Mouse (Mus musculus): ENCODE measurements around the gene Ddi2. TPM values are rescaled to one million over a fixed set of nuclear protein-coding genes. Genes with fewer than 3 reads are reported as not detected.

Gene Ddi2
- polyA plus RNA-seq, 1 experiment from 2014 or later, result 14.8 TPM

- Histone ChIP-seq H3K4me2 (no peak overlapping the region), H3K4me1 (replicated peaks) (peaks cover 55% of the 10 kb centered on the region), H3K4me3 (replicated peaks) (no peak overlapping the region), H3K36me3 (replicated peaks) (peaks cover 51% of the 10 kb centered on the region), H3K9me3 (replicated peaks) (no peaks in the 10 kb centered on the region), H3K9ac (no peak overlapping the region), H3K27ac (replicated peaks) (0 out of 2 replicates have a peak overlapping the region, but pooled peaks have one; percentile 33), H3K27me3 (no peaks in the 10 kb centered on the region)
- WGBS (ENCODE audit: insufficient replicate concordance), result 73% methylated on average over 4 of the region's 4 CpGs
- no peak for ATAC-seq (ENCODE audit: insufficient read depth)
Measured at GRCm38 (mm10) chr4:141760942-141761341, 37.7 kb upstream of the Ddi2 start.

- no peaks in the 10 kb centered on the region for H3K27me3 ChIP-seq
- no peak overlapping the region for H3K4me3 ChIP-seq (replicated peaks)
- ATAC-seq (ENCODE audit: insufficient read depth), result peak; percentile 87
- H3K27ac ChIP-seq (replicated peaks), result peak overlapping the region; percentile 89
- H3K9ac ChIP-seq, result peak overlapping the region; percentile 26
- H3K4me1 ChIP-seq (replicated peaks), result peaks cover 67% of the 10 kb centered on the region
- 39% methylated on average over 6 of the region's 6 CpGs for WGBS (ENCODE audit: insufficient replicate concordance)
- H3K4me2 ChIP-seq, result peak overlapping the region; percentile 50
- H3K36me3 ChIP-seq (replicated peaks), result peaks cover 37% of the 10 kb centered on the region
- no peaks in the 10 kb centered on the region for H3K9me3 ChIP-seq (replicated peaks)
Measured at GRCm38 (mm10) chr4:141758874-141759542, 35.8 kb upstream of the Ddi2 start.

GRCm38 (mm10) chr4:141757124-141757523 lies 33.9 kb upstream of the Ddi2 start:
- no peak overlapping the region for H3K9ac ChIP-seq
- H3K4me2 ChIP-seq, result no peak overlapping the region
- peak overlapping the region; percentile 89; the same call in 1 of the 2 replicates for H3K27ac ChIP-seq (replicated peaks)
- peaks cover 18% of the 10 kb centered on the region for H3K36me3 ChIP-seq (replicated peaks)
- no peak overlapping the region for H3K4me3 ChIP-seq (replicated peaks)
- no peaks in the 10 kb centered on the region for H3K27me3 ChIP-seq
- ATAC-seq (ENCODE audit: insufficient read depth), result no peak
- H3K4me1 ChIP-seq (replicated peaks), result peaks cover 73% of the 10 kb centered on the region
- whole genome bisulfite sequencing (ENCODE audit: insufficient replicate concordance), result 87% methylated on average over 3 of the region's 3 CpGs
- no peaks in the 10 kb centered on the region for H3K9me3 ChIP-seq (replicated peaks)

DNA sequence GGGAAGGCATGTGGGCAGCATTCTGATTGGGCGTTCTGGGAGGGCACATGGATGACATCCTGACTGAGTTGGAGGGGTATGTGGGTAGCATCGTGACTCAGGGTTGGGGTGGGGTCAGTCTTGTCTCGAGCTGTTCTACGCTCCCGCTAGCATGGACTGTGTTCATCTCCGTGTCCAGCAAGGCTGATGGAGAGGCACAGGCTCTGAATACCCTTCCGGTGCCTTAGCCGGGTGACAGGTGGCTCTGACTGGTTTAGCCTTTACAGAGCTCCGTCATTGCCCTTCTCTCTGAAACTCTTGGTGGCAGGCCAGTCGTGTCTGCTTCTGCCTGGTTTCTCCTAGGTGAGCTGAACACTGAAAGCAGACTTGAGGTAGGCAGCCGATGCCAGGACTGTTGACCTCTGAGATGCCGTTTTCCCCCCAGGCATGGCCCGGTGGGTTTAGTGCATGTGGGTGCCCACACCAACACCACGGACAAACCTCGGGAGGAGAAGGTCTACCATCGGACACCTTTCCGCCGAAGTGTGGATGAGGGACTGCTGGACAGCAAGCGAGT lies 32.2 kb upstream of the Ddi2 start:
- Histone ChIP-seq H3K27me3 (no peaks in the 10 kb centered on the region), H3K4me2 (no peak overlapping the region), H3K4me1 (replicated peaks) (peaks cover 84% of the 10 kb centered on the region), H3K27ac (replicated peaks) (peak overlapping the region; percentile 68; the same call in 1 of the 2 replicates), H3K36me3 (replicated peaks) (0 out of 2 replicates have a peak, but pooled peaks cover 6% of the 10 kb centered on the region), H3K4me3 (replicated peaks) (no peak overlapping the region), H3K9ac (no peak overlapping the region), H3K9me3 (replicated peaks) (no peaks in the 10 kb centered on the region)
- no peak for ATAC-seq (ENCODE audit: insufficient read depth)
- WGBS (ENCODE audit: insufficient replicate concordance), result 85% methylated on average over 19 of the region's 19 CpGs

- WGBS (ENCODE audit: insufficient replicate concordance), result 6% methylated on average over 4 of the region's 4 CpGs
- Histone ChIP-seq H3K4me1 (replicated peaks) (peaks cover 73% of the 10 kb centered on the region), H3K9me3 (replicated peaks) (no peaks in the 10 kb centered on the region), H3K4me3 (replicated peaks) (peak overlapping the region; percentile 37), H3K27ac (replicated peaks) (peak overlapping the region; percentile 99), H3K36me3 (replicated peaks) (0 out of 2 replicates have a peak, but pooled peaks cover 3% of the 10 kb centered on the region), H3K9ac (peak overlapping the region; percentile 62), H3K27me3 (no peaks in the 10 kb centered on the region), H3K4me2 (peak overlapping the region; percentile 73)
- ATAC-seq (ENCODE audit: insufficient read depth), result peak; percentile 94
Measured at GRCm38 (mm10) chr4:141752076-141752421, 28.8 kb upstream of the Ddi2 start.

- Histone ChIP-seq H3K4me1 (replicated peaks) (peaks cover 74% of the 10 kb centered on the region), H3K4me2 (peak overlapping the region; percentile 73)
- WGBS (ENCODE audit: insufficient replicate concordance), result 10% methylated on average over 4 of the region's 4 CpGs
Measured at GRCm38 (mm10) chr4:141751419-141752075, 28.3 kb upstream of the Ddi2 start.

DNA sequence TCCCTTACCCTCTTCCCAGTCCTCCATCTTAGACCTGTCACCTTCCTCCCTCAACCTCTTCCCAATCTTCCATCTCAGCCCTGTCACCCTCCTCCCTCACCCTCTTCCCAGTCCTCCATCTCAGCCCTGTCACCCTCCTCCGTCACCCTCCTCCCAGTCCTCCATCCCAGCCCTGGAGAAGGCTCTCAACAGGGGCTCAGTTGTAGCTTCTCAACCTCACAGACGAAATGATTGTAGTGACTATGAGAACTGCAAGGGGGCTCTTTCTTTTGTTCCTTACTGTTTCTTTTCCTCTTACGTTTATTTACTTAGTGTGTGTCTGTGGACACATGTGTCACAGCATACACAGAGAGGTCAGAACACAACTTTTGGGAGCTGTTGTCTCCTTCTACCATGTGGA lies 27.6 kb upstream of the Ddi2 start:
- Histone ChIP-seq H3K36me3 (replicated peaks) (no peaks in the 10 kb centered on the region), H3K27me3 (peaks cover 6% of the 10 kb centered on the region; the same call in 1 of the 2 replicates), H3K9me3 (replicated peaks) (no peaks in the 10 kb centered on the region), H3K9ac (peak overlapping the region; percentile 62), H3K4me2 (peak overlapping the region; percentile 73), H3K27ac (replicated peaks) (peak overlapping the region; percentile 99), H3K4me3 (replicated peaks) (no peak overlapping the region), H3K4me1 (replicated peaks) (peaks cover 77% of the 10 kb centered on the region)
- ATAC-seq (ENCODE audit: insufficient read depth), result no peak
- 54% methylated on average over 3 of the region's 3 CpGs for WGBS (ENCODE audit: insufficient replicate concordance)

More at GRCm38 (mm10) chr4:141751419-141752075, 28.3 kb upstream of the Ddi2 start:
- ATAC-seq (ENCODE audit: insufficient read depth), result peak; percentile 92
- H3K36me3 ChIP-seq (replicated peaks), result 0 out of 2 replicates have a peak, but pooled peaks cover under 1% of the 10 kb centered on the region
- peaks cover 4% of the 10 kb centered on the region; the same call in 1 of the 2 replicates for H3K27me3 ChIP-seq
- peak overlapping the region; percentile 62 for H3K9ac ChIP-seq
- peak overlapping the region; percentile 37 for H3K4me3 ChIP-seq (replicated peaks)
- H3K9me3 ChIP-seq (replicated peaks), result no peaks in the 10 kb centered on the region
- H3K27ac ChIP-seq (replicated peaks), result peak overlapping the region; percentile 99

DNA sequence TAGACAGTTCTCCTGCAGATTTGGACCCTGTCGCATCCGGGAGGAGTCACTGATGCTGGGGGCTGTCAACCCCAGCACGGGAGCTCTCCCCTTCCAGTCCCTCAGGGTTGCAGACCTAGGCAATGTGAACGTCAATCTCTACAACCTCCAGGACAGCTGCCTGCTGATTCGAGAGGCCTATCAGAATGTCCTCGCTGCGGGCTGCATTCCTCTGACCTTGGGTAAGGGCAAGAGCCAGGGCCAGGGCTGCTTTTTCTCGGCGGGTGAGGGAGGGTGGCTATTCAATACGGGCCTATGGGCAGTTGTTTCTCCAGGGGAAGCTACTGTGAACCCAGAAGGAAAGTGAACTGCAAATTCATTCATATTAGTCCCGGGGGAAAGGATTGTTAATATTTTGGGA lies 26.3 kb upstream of the Ddi2 start:
- Histone ChIP-seq H3K4me2 (peak overlapping the region; percentile 16), H3K4me1 (replicated peaks) (peaks cover 64% of the 10 kb centered on the region)

GRCm38 (mm10) chr4:141746578-141747346 lies 23.5 kb upstream of the Ddi2 start, which contains the start of gene Agmat:
Gene Agmat, plus strand, starts transcription at chr4:141746672.
- Histone ChIP-seq H3K27ac (replicated peaks) (peak within 1 kb of the TSS; percentile 70), H3K4me3 (replicated peaks) (peak within 1 kb of the TSS; percentile 43), H3K9ac (peak within 1 kb of the TSS; percentile 29), H3K4me1 (replicated peaks) (peaks cover 59% of the 10 kb centered on the region), H3K27me3 (peaks cover 6% of the 10 kb centered on the region; the same call in 1 of the 2 replicates), H3K9me3 (replicated peaks) (no peaks in the 10 kb centered on the region), H3K36me3 (replicated peaks) (no peaks in the 10 kb centered on the region), H3K4me2 (peak within 1 kb of the TSS; percentile 44)
- no peak for ATAC-seq (ENCODE audit: insufficient read depth)
- 36% methylated on average over 25 of the region's 25 CpGs for WGBS (ENCODE audit: insufficient replicate concordance)

More for the DNA sequence above, 26.3 kb upstream of the Ddi2 start:
- peak overlapping the region; percentile 56 for H3K27ac ChIP-seq (replicated peaks)
- H3K9me3 ChIP-seq (replicated peaks), result no peaks in the 10 kb centered on the region
- peaks cover 6% of the 10 kb centered on the region; the same call in 1 of the 2 replicates for H3K27me3 ChIP-seq
- H3K36me3 ChIP-seq (replicated peaks), result no peaks in the 10 kb centered on the region
- H3K4me3 ChIP-seq (replicated peaks), result no peak overlapping the region
- ATAC-seq (ENCODE audit: insufficient read depth), result no peak
- 58% methylated on average over 11 of the region's 11 CpGs for WGBS (ENCODE audit: insufficient replicate concordance)
- H3K9ac ChIP-seq, result no peak overlapping the region

DNA sequence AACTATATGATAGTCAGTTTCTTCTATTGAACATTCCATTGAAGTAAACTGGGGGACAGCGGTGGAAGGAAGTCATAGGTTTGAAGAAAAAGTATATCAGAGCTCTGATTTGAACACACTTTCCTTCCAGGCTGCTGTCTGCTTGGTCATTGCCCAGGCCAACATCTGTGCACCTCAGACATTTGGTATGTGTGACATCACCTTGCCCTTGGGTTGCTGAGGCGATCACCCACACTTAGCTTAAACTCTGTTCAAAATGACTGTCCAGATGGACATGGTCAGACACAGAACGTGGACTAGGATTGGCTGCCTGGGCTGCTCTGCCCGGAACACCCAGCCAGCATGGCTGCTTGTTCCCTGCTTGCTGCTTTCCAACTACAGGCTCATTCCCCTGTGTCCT lies 19.2 kb upstream of the Ddi2 start:
- ATAC-seq (ENCODE audit: insufficient read depth), result no peak
- peaks cover 34% of the 10 kb centered on the region for H3K4me1 ChIP-seq (replicated peaks)
- H3K27me3 ChIP-seq, result peaks cover 6% of the 10 kb centered on the region; the same call in 1 of the 2 replicates
- WGBS (ENCODE audit: insufficient replicate concordance), result 74% methylated on average over 4 of the region's 4 CpGs
- H3K4me2 ChIP-seq, result no peak overlapping the region
- H3K9me3 ChIP-seq (replicated peaks), result no peaks in the 10 kb centered on the region
- no peaks in the 10 kb centered on the region for H3K36me3 ChIP-seq (replicated peaks)
- H3K9ac ChIP-seq, result no peak overlapping the region
- peak overlapping the region; percentile 77 for H3K27ac ChIP-seq (replicated peaks)
- H3K4me3 ChIP-seq (replicated peaks), result no peak overlapping the region
